Mouse (Mus musculus) forebrain, embryonic 12.5 days (tissue): ENCODE data around the gene Wipf1. TPM values are rescaled to one million over a fixed set of nuclear protein-coding genes. Genes with fewer than 3 reads are reported as not detected.
"Not testable (repeated sequence)": the region's sequence is repeated elsewhere in the genome, so short reads cannot be mapped to it uniquely, and the experiment has no call there.

Experiments used
- ATAC-seq: fragments of 200-750 bp; cut with Nextera tagmentation; 2 replicates; pipeline ENCODE4 v1.8.0; 2017; ENCODE audit warnings: moderate TSS enrichment; ENCODE audit not compliant: low FRiP score
- H3K27ac ChIP-seq: fragments of 300-500 bp; sonication (generic); 2 replicates; pipeline ENCODE4 v1.5.1; 2016; ENCODE audit warnings: mild to moderate bottlenecking
- H3K27me3 ChIP-seq: fragments of 300-500 bp; sonication (generic); 2 replicates; pipeline ENCODE4 v1.6.1; 2016; ENCODE audit warnings: mild to moderate bottlenecking
- H3K36me3 ChIP-seq: fragments of 300-500 bp; sonication (generic); replicated peaks from 2 replicates; pipeline ENCODE4 v1.6.1; 2016; ENCODE audit warnings: mild to moderate bottlenecking
- H3K4me1 ChIP-seq: fragments of 300-500 bp; sonication (generic); 2 replicates; pipeline ENCODE4 v1.6.1; 2016
- H3K4me2 ChIP-seq: fragments of 300-500 bp; sonication (generic); 2 replicates; pipeline ENCODE4 v1.6.1; 2016; ENCODE audit warnings: mild to moderate bottlenecking, moderate library complexity
- H3K4me3 ChIP-seq: fragments of 300-500 bp; sonication (generic); replicated peaks from 2 replicates; pipeline ENCODE4 v1.5.1; 2016; ENCODE audit warnings: mild to moderate bottlenecking
- H3K9ac ChIP-seq: fragments of 300-500 bp; sonication (generic); 2 replicates; pipeline ENCODE4 v1.6.1; 2016; ENCODE audit warnings: mild to moderate bottlenecking
- H3K9me3 ChIP-seq: fragments of 300-500 bp; sonication (generic); 2 replicates; pipeline ENCODE4 v1.6.1; 2016
- WGBS: fragments of 180-500 bp; shearing (Covaris S2); methylation state at CpG from one replicate; pipeline ENCODE4 v1.1.7; 2016; 5-methylcytosine and 5-hydroxymethylcytosine counted together
- polyA plus RNA-seq: library from polyadenylated mRNA; unstranded; fragments of >200 nt; fragmentation: Nextera tagmentation; extraction: Ambion mirVana; gene quantifications from 2 replicates; pipeline ENCODE4 v1.2.1, GENCODE M21; 2016

Gene Wipf1
- polyA plus RNA-seq, 1 experiment from 2014 or later: 5.5 TPM

GRCm38 (mm10) chr2:73561665-73562063, 32.1 kb upstream of the Wipf1 start:
- peak; percentile 70 for ATAC-seq
- H3K4me3 ChIP-seq: peak overlapping the region; percentile 43
- 3% methylated on average over 8 of the region's 8 CpGs for WGBS
- no peak overlapping the region for H3K27ac ChIP-seq
- H3K9ac ChIP-seq: peak overlapping the region; percentile 41; the same call in 1 of the 2 replicates
- peak overlapping the region; percentile 75 for H3K4me2 ChIP-seq
- H3K9me3 ChIP-seq: no peaks in the 10 kb centered on the region
- H3K4me1 ChIP-seq: peaks cover 21% of the 10 kb centered on the region
- peaks cover 10% of the 10 kb centered on the region; the same call in 1 of the 2 replicates for H3K27me3 ChIP-seq
- no peaks in the 10 kb centered on the region for H3K36me3 ChIP-seq

GRCm38 (mm10) chr2:73560899-73561664, 31.5 kb upstream of the Wipf1 start:
- H3K4me3 ChIP-seq: peak overlapping the region; percentile 43
- H3K4me1 ChIP-seq: peaks cover 18% of the 10 kb centered on the region
- no peaks in the 10 kb centered on the region for H3K36me3 ChIP-seq
- WGBS: under 1% methylated on average over 23 of the region's 23 CpGs
- ATAC-seq: peak; percentile 61
- H3K27me3 ChIP-seq: peaks cover 10% of the 10 kb centered on the region; the same call in 1 of the 2 replicates
- no peak overlapping the region for H3K27ac ChIP-seq
- peak overlapping the region; percentile 75 for H3K4me2 ChIP-seq
- H3K9me3 ChIP-seq: no peaks in the 10 kb centered on the region
- peak overlapping the region; percentile 41 for H3K9ac ChIP-seq

- Histone ChIP-seq H3K4me1 (peaks cover 15% of the 10 kb centered on the region), H3K27me3 (peaks cover 10% of the 10 kb centered on the region; the same call in 1 of the 2 replicates), H3K4me3 (peak overlapping the region; percentile 43; the same call in 1 of the 2 replicates), H3K9me3 (no peaks in the 10 kb centered on the region), H3K9ac (no peak overlapping the region), H3K36me3 (no peaks in the 10 kb centered on the region), H3K4me2 (peak overlapping the region; percentile 75), H3K27ac (no peak overlapping the region)
- ATAC-seq: no peak
- WGBS: 44% methylated on average over 7 of the region's 7 CpGs
These were observed 30.9 kb upstream of the Wipf1 start for GRCm38 (mm10) chr2:73560445-73560844.

GRCm38 (mm10) chr2:73557956-73558355, 28.4 kb upstream of the Wipf1 start:
- 88% methylated on average over 8 of the region's 8 CpGs for WGBS
- H3K4me1 ChIP-seq: peaks cover 15% of the 10 kb centered on the region
- no peak for ATAC-seq

DNA sequence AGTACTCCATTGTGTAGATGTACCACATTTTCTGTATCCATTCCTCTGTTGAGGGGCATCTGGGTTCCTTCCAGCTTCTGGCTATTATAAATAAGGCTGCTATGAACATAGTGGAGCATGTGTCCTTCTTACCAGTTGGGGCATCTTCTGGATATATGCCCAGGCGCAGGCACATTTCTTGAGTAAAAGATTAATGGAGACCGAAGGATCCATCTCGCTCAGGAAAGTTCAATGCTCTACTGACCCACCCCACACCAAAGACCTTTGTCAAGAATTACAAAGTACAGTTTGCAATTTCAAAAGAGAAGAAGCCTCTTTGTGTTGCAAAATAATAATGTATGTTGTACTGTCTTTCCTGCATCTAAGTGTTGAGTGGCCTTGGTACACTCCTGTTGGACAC, 27.5 kb upstream of the Wipf1 start:
- ATAC-seq, H3K27ac ChIP-seq: not testable (repeated sequence)

More at GRCm38 (mm10) chr2:73557956-73558355, 28.4 kb upstream of the Wipf1 start:
- H3K4me2 ChIP-seq: no peak overlapping the region
- peaks cover 10% of the 10 kb centered on the region; the same call in 1 of the 2 replicates for H3K27me3 ChIP-seq
- H3K36me3 ChIP-seq: no peaks in the 10 kb centered on the region
- no peak overlapping the region for H3K9ac ChIP-seq
- no peaks in the 10 kb centered on the region for H3K9me3 ChIP-seq
- H3K4me3 ChIP-seq: no peak overlapping the region
- no peak overlapping the region for H3K27ac ChIP-seq

GRCm38 (mm10) chr2:73554389-73554788, 24.9 kb upstream of the Wipf1 start:
- ATAC-seq: no peak
- H3K27me3 ChIP-seq: no peaks in the 10 kb centered on the region

More for the DNA sequence above, 27.5 kb upstream of the Wipf1 start:
- not testable (repeated sequence) for H3K9me3 ChIP-seq, H3K4me3 ChIP-seq, H3K4me2 ChIP-seq, H3K36me3 ChIP-seq, H3K9ac ChIP-seq
- peaks cover 10% of the 10 kb centered on the region; the same call in 1 of the 2 replicates for H3K27me3 ChIP-seq
- H3K4me1 ChIP-seq: peaks cover 15% of the 10 kb centered on the region
- WGBS: 95% methylated on average over 3 of the region's 3 CpGs

GRCm38 (mm10) chr2:73552926-73553325, 23.4 kb upstream of the Wipf1 start:
- H3K9ac ChIP-seq: no peak overlapping the region
- WGBS: 81% methylated on average over 3 of the region's 3 CpGs
- H3K27ac ChIP-seq: no peak overlapping the region
- H3K4me1 ChIP-seq: no peaks in the 10 kb centered on the region
- no peak overlapping the region for H3K4me3 ChIP-seq
- no peak overlapping the region for H3K4me2 ChIP-seq
- H3K9me3 ChIP-seq: no peaks in the 10 kb centered on the region
- H3K36me3 ChIP-seq: no peaks in the 10 kb centered on the region
- ATAC-seq: no peak
- H3K27me3 ChIP-seq: no peaks in the 10 kb centered on the region

More at GRCm38 (mm10) chr2:73554389-73554788, 24.9 kb upstream of the Wipf1 start:
- no peak overlapping the region for H3K4me3 ChIP-seq
- H3K36me3 ChIP-seq: no peaks in the 10 kb centered on the region
- no peaks in the 10 kb centered on the region for H3K4me1 ChIP-seq
- H3K4me2 ChIP-seq: no peak overlapping the region
- H3K9me3 ChIP-seq: no peaks in the 10 kb centered on the region
- H3K9ac ChIP-seq: no peak overlapping the region
- H3K27ac ChIP-seq: no peak overlapping the region
- WGBS: 63% methylated on average over 3 of the region's 3 CpGs

GRCm38 (mm10) chr2:73550725-73551124, 21.2 kb upstream of the Wipf1 start:
- no peak overlapping the region for H3K4me2 ChIP-seq
- 25% methylated on average over 6 of the region's 6 CpGs for WGBS
- H3K9me3 ChIP-seq: no peaks in the 10 kb centered on the region
- H3K27me3 ChIP-seq: no peaks in the 10 kb centered on the region
- ATAC-seq: no peak
- H3K9ac ChIP-seq: no peak overlapping the region
- H3K4me3 ChIP-seq: no peak overlapping the region
- no peak overlapping the region for H3K27ac ChIP-seq
- no peaks in the 10 kb centered on the region for H3K4me1 ChIP-seq
- H3K36me3 ChIP-seq: no peaks in the 10 kb centered on the region

- Histone ChIP-seq H3K9me3 (no peaks in the 10 kb centered on the region), H3K4me3 (no peak overlapping the region), H3K27me3 (peaks cover 7% of the 10 kb centered on the region; the same call in 1 of the 2 replicates), H3K4me1 (peaks cover 3% of the 10 kb centered on the region; the same call in 1 of the 2 replicates), H3K27ac (no peak overlapping the region), H3K4me2 (no peak overlapping the region), H3K36me3 (no peaks in the 10 kb centered on the region), H3K9ac (no peak overlapping the region)
- WGBS: 70% methylated on average over 2 of the region's 2 CpGs
- ATAC-seq: no peak
These were observed 19.0 kb upstream of the Wipf1 start for GRCm38 (mm10) chr2:73548542-73548941.

DNA sequence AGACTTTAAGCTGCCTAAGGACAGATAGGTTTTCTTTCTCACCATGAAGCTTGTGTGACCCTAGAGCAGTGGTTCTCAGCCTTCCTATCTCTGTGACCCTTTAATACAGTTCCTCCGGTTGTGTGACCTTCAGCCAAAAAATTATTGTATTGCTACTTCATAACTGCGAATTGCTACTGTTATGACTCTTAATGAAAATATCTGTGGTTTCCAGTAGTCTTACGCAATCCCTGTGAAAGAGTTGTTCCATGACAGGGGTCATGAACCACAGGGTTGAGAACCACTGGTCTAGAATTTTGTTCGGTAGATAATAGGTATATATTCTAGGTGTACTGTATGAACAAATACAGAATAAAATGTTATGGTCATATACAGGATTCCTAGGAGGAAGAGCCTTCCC, 17.7 kb upstream of the Wipf1 start:
- H3K4me1 ChIP-seq: peaks cover 3% of the 10 kb centered on the region; the same call in 1 of the 2 replicates
- no peak overlapping the region for H3K9ac ChIP-seq
- H3K4me3 ChIP-seq: no peak overlapping the region
- no peaks in the 10 kb centered on the region for H3K9me3 ChIP-seq
- no peak overlapping the region for H3K4me2 ChIP-seq
- ATAC-seq: no peak
- 91% methylated on average over 4 of the region's 4 CpGs for WGBS
- H3K36me3 ChIP-seq: no peaks in the 10 kb centered on the region
- H3K27me3 ChIP-seq: peaks cover 7% of the 10 kb centered on the region; the same call in 1 of the 2 replicates
- H3K27ac ChIP-seq: no peak overlapping the region

DNA sequence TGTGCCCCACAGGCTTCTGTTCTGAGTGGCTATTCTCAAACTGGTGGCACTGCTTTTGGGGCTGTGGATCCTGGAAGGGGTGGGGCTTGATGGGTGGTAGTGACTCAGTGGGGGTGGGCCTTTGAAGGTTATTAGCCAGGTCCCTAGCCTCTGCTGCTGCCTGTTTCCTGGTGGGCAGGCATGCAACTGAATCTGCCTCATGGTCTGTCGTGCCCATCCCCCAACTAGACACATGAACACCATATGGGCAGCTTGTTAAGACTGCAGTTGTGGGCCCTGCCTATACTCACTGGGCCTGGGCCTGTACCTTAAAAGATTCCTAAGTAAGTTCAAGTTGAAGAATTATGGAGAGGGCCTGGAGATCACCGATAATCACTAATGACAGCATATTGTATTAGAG, 16.0 kb upstream of the Wipf1 start:
- Histone ChIP-seq H3K27ac (no peak overlapping the region), H3K9ac (no peak overlapping the region), H3K4me2 (no peak overlapping the region), H3K4me3 (no peak overlapping the region), H3K27me3 (peaks cover 7% of the 10 kb centered on the region; the same call in 1 of the 2 replicates), H3K36me3 (no peaks in the 10 kb centered on the region), H3K9me3 (no peaks in the 10 kb centered on the region), H3K4me1 (peaks cover 6% of the 10 kb centered on the region)
- no peak for ATAC-seq
- WGBS: 78% methylated on average over 2 of the region's 2 CpGs

GRCm38 (mm10) chr2:73540450-73541162, 11.1 kb upstream of the Wipf1 start:
- H3K27ac ChIP-seq: no peak overlapping the region
- WGBS: 43% methylated on average over 16 of the region's 16 CpGs
- peaks cover 11% of the 10 kb centered on the region for H3K4me1 ChIP-seq
- H3K4me2 ChIP-seq: peak overlapping the region; percentile 33
- no peak for ATAC-seq
- no peak overlapping the region for H3K4me3 ChIP-seq
- no peaks in the 10 kb centered on the region for H3K36me3 ChIP-seq
- H3K27me3 ChIP-seq: peaks cover 12% of the 10 kb centered on the region; the same call in 1 of the 2 replicates
- H3K9me3 ChIP-seq: no peaks in the 10 kb centered on the region
- H3K9ac ChIP-seq: no peak overlapping the region
